Mouse (Mus musculus): ENCODE measurements around the gene Gng2.

Gene Gng2

DNA sequence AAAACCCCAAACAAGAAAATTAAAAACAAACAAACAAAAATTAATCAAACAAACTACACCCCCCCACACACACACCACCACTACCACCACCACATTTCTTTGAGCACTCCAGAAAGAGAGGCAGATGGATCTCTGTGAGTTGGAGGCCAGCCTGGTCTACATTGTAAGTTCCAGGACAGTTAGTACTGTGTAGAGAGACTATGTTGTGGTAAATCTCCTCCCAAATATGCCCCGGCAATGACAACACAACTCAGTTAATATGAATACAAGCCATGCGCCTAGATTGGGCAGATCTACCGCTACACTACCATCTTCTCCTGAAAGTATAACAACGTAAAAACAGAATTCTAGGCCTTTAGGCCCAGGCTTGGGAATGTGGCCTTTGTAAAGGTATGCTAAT lies 117.1 kb downstream of the Gng2 start:
- no peak for DNase-seq (ENCODE audit: low read depth)

GRCm38 (mm10) chr14:19858808-19859776 lies 118.3 kb downstream of the Gng2 start:
- peak; percentile 27 for DNase-seq (ENCODE audit: low read depth)

- DNase-seq (ENCODE audit: low read depth), result no peak
These were observed 119.1 kb downstream of the Gng2 start for GRCm38 (mm10) chr14:19858279-19858678.

- DNase-seq (ENCODE audit: low read depth), result no peak
These were observed 124.0 kb downstream of the Gng2 start for GRCm38 (mm10) chr14:19853471-19853870.

GRCm38 (mm10) chr14:19839600-19840332 lies 137.7 kb downstream of the Gng2 start:
- DNase-seq (ENCODE audit: low read depth), result peak; percentile 85

DNA sequence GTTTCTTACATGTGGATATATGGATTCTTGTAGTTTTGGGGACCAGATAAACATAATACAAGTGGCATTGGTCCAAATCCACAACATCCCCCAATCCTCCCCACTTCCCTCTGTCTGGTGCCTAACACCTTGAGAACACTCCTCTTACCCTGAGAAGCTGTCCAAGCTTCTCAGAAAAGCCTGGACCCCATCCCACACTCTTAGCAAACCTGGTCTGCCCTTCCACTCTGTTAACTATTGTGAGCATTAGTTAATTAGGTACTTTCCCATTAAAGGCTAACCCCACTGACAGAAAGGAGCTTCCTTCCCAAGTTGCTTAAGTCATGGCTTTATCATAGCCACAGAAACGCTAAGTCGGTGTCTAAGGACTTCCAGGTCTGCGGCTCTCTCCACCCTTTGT lies 141.1 kb downstream of the Gng2 start:
- no peak for DNase-seq (ENCODE audit: low read depth)

DNA sequence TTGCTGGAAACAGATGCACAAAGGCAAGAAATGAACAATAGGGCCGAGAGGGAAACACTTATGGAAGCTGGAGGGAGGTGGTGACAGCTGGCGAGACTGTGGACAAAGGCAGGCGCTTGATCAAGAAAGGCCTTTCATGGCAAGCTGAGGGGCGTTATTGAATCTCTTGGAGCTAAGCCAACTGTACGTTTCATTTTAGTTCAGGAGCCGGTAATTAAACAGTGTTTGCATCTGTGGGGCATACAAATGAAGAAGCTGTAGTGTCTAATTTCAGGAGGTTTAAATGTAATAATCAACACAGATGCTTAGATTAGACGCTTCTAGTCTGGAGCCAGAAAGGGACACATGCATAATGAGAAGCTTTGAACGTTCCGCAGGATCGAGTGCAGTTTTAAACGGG lies 151.9 kb downstream of the Gng2 start:
- no peak for DNase-seq (ENCODE audit: low read depth)

- DNase-seq (ENCODE audit: low read depth), result peak; percentile 97
These were observed 153.9 kb downstream of the Gng2 start, which contains the start of gene Rtraf for GRCm38 (mm10) chr14:19823321-19824142. TSS of gene Rtraf (minus strand) at chr14:19823824.
